Mouse (Mus musculus): Measurements from ENCODE around the gene Smim11. TPM values are rescaled to one million over a fixed set of nuclear protein-coding genes. Genes with fewer than 3 reads are reported as not detected.

Smim11 gene
- total and polyA plus RNA-seq, 3 experiments, result 81.5 to 84.7 TPM; not detected in 1

DNA sequence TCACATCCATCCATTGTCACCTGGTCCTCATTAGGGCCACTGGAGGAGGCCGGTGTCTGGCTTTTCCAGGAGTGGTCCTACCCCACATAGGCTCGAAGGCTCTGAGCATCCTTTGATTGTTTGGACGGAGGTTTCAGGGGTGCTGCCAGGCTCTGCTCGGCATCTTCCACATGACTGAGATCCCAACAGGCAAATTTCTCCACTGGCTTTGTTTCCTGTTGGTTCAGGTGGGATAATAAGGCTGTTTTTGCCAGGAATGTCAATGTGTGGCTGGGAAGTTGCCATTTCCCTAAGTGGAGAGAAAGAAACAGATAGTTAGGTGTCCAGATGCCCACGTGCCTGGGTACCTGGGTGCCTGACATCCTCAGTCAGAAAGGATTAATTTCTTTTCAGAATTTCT lies 26.6 kb upstream of the Smim11 start:
- no peaks in the 10 kb centered on the region for H3K36me3 ChIP-seq (ENCODE audit: control insufficient read depth in 1 of 2, insufficient read depth in 2 of 2, low read length in 2 of 2)
- H3K4me3 ChIP-seq (ENCODE audit: control insufficient read depth in 1 of 2, insufficient read depth in 1 of 2, low read depth in 2 of 2, low read length in 2 of 2), result no peak overlapping the region
- DNase-seq (ENCODE audit: low read depth, low spot score), result no peak
- peaks cover 19 to 28% of the 10 kb centered on the region in 2 experiments for H3K27me3 ChIP-seq (ENCODE audit: control insufficient read depth in 1 of 2, insufficient read depth in 2 of 2, low read length in 2 of 2)
- H3K9ac ChIP-seq (ENCODE audit: control insufficient read depth, low read depth, low read length, poor library complexity, severe bottlenecking), result no peak overlapping the region
- H3K79me2 ChIP-seq (ENCODE audit: control insufficient read depth, insufficient read depth, low read length, poor library complexity), result no peaks in the 10 kb centered on the region
- no peaks in the 10 kb centered on the region for H3K4me1 ChIP-seq (ENCODE audit: control insufficient read depth in 1 of 2, insufficient read depth in 2 of 2, low read length in 2 of 2)
- no peaks in the 10 kb centered on the region for H3K9me3 ChIP-seq (replicated peaks; ENCODE audit: insufficient read depth, low read length)
- TF ChIP-seq BHLHE40 (IDR thresholded peaks at IDR 0.05; ENCODE audit: borderline replicate concordance, low read depth, low read length) (no peak), MEF2A (IDR thresholded peaks at IDR 0.05; ENCODE audit: extremely low read depth, insufficient replicate concordance, low read depth, low read length, poor library complexity, severe bottlenecking) (no peak), MAFK (IDR thresholded peaks at IDR 0.05; ENCODE audit: borderline replicate concordance, low read depth, low read length) (no peak), POLR2AphosphoS5 (IDR thresholded peaks at IDR 0.05; ENCODE audit: borderline replicate concordance, low read depth, low read length) (no peak), EP300 (IDR thresholded peaks at IDR 0.05; ENCODE audit: low read depth in 1 of 2, low read length in 2 of 2) (no peak), CTCF (IDR thresholded peaks at IDR 0.05 in 2 of 3, conservative IDR thresholded peaks at IDR 0.05 in 1 of 3; ENCODE audit: control insufficient read depth in 1 of 3, insufficient read depth in 1 of 3, low read depth in 2 of 3, low read length in 3 of 3, poor library complexity in 1 of 3, severe bottlenecking in 1 of 3) (no peak), HCFC1 (IDR thresholded peaks at IDR 0.05; ENCODE audit: low read depth, low read length) (no peak), UBTF (IDR thresholded peaks at IDR 0.05; ENCODE audit: borderline replicate concordance, insufficient read depth, low read depth, low read length) (no peak), RCOR1 (IDR thresholded peaks at IDR 0.05; ENCODE audit: low read depth, low read length) (no peak), SMC3 (IDR thresholded peaks at IDR 0.05; ENCODE audit: low read depth, low read length) (no peak), ZKSCAN1 (IDR thresholded peaks at IDR 0.05; ENCODE audit: low read depth, low read length) (no peak)
- H3K27ac ChIP-seq (ENCODE audit: control insufficient read depth, low read depth, low read length), result no peak overlapping the region

DNA sequence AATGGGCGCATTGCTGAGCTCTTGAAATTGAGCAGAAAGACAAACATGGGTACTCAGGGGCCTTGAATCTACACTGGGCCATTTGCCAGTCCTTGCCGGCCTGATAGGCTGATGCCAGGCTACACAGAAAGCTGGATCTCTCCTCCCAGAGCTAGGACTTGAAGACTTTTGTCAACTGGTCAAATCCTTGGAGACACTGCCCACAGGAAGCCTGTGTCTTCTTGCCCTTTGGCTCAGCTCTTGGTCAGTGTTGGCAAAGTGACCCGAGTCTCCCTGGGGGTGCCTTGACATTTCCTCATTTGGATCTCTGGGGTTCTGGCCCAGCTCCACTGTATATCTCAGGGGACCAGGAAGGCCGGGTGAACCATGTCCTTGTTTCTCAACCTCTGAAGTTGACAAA lies 25.6 kb upstream of the Smim11 start:
- DNase-seq (ENCODE audit: low read depth, low spot score), result no peak
- TF ChIP-seq CTCF (IDR thresholded peaks at IDR 0.05 in 2 of 3, conservative IDR thresholded peaks at IDR 0.05 in 1 of 3; ENCODE audit: control insufficient read depth in 1 of 3, insufficient read depth in 1 of 3, low read depth in 2 of 3, low read length in 3 of 3, poor library complexity in 1 of 3, severe bottlenecking in 1 of 3) (no peak), ELF1 (IDR thresholded peaks at IDR 0.05; ENCODE audit: low read depth, low read length) (no peak), POLR2A (IDR thresholded peaks at IDR 0.05; ENCODE audit: control insufficient read depth in 1 of 2, insufficient read depth in 1 of 2, low read depth in 1 of 2, low read length in 2 of 2, poor library complexity in 1 of 2) (no peak), KAT2A (conservative IDR thresholded peaks at IDR 0.05; ENCODE audit: low read depth, low read length) (no peak), SIN3A (IDR thresholded peaks at IDR 0.05; ENCODE audit: low read length) (no peak), ZC3H11A (IDR thresholded peaks at IDR 0.05; ENCODE audit: low read depth, low read length) (no peak), MXI1 (IDR thresholded peaks at IDR 0.05; ENCODE audit: low read depth, low read length) (no peak), GATA1 (IDR thresholded peaks at IDR 0.05; ENCODE audit: low read depth, low read length) (no peak), USF1 (IDR thresholded peaks at IDR 0.05; ENCODE audit: low read depth, low read length) (no peak), UBTF (IDR thresholded peaks at IDR 0.05; ENCODE audit: borderline replicate concordance, insufficient read depth, low read depth, low read length) (no peak), CHD2 (IDR thresholded peaks at IDR 0.05; ENCODE audit: low read length) (no peak), ETS1 (IDR thresholded peaks at IDR 0.05; ENCODE audit: low read depth, low read length) (no peak), CHD1 (IDR thresholded peaks at IDR 0.05; ENCODE audit: low read depth, low read length) (no peak), MAZ (IDR thresholded peaks at IDR 0.05; ENCODE audit: low read depth, low read length) (no peak), EP300 (IDR thresholded peaks at IDR 0.05; ENCODE audit: low read depth in 1 of 2, low read length in 2 of 2) (no peak), HCFC1 (IDR thresholded peaks at IDR 0.05; ENCODE audit: low read depth, low read length) (no peak)
- Histone ChIP-seq H3K27me3 (ENCODE audit: control insufficient read depth in 1 of 2, insufficient read depth in 2 of 2, low read length in 2 of 2) (peaks cover 14 to 25% of the 10 kb centered on the region in 2 experiments), H3K4me1 (ENCODE audit: control insufficient read depth in 1 of 2, insufficient read depth in 2 of 2, low read length in 2 of 2) (no peaks in the 10 kb centered on the region), H3K27ac (ENCODE audit: control insufficient read depth, low read depth, low read length) (no peak overlapping the region), H3K9ac (ENCODE audit: control insufficient read depth, low read depth, low read length, poor library complexity, severe bottlenecking) (no peak overlapping the region), H3K36me3 (ENCODE audit: control insufficient read depth in 1 of 2, insufficient read depth in 2 of 2, low read length in 2 of 2) (no peaks in the 10 kb centered on the region), H3K4me3 (ENCODE audit: control insufficient read depth in 1 of 2, insufficient read depth in 1 of 2, low read depth in 2 of 2, low read length in 2 of 2) (no peak overlapping the region), H3K79me2 (ENCODE audit: control insufficient read depth, insufficient read depth, low read length, poor library complexity) (no peaks in the 10 kb centered on the region), H3K9me3 (replicated peaks; ENCODE audit: insufficient read depth, low read length) (no peaks in the 10 kb centered on the region)

Measured in MEL (cell line).